Mouse (Mus musculus) stomach, embryonic 14.5 days (tissue): ENCODE measurements around the gene C130050O18Rik. TPM values are rescaled to one million over a fixed set of nuclear protein-coding genes. Genes with fewer than 3 reads are reported as not detected.

Experiments used
- ATAC-seq: fragments of 200-750 bp; cut with Nextera tagmentation; 2 replicates; pipeline ENCODE4 v1.8.0; 2017; ENCODE audit warnings: low read depth, moderate TSS enrichment; ENCODE audit not compliant: insufficient number of reproducible peaks, insufficient read depth, low FRiP score
- H3K27ac ChIP-seq: fragments of 300-500 bp; sonication (generic); 2 replicates; pipeline ENCODE4 v1.5.1; 2014; ENCODE audit warnings: mild to moderate bottlenecking, low read length, moderate library complexity, mixed read lengths
- H3K27me3 ChIP-seq: fragments of 300-500 bp; sonication (generic); 2 replicates; pipeline ENCODE4 v1.6.1; 2014; ENCODE audit warnings: low read length, control low read depth, mixed read lengths; ENCODE audit not compliant: control insufficient read depth, insufficient read depth
- H3K36me3 ChIP-seq: fragments of 300-500 bp; sonication (generic); 2 replicates; pipeline ENCODE4 v1.6.1; 2014; ENCODE audit warnings: mild to moderate bottlenecking, control low read depth, low read length, moderate library complexity, mixed read lengths; ENCODE audit not compliant: control insufficient read depth, insufficient read depth
- H3K4me1 ChIP-seq: fragments of 300-500 bp; sonication (generic); 2 replicates; pipeline ENCODE4 v1.6.1; 2014; ENCODE audit warnings: low read length, control low read depth, mixed read lengths; ENCODE audit not compliant: control insufficient read depth, insufficient read depth
- H3K4me2 ChIP-seq: fragments of 300-500 bp; sonication (generic); replicated peaks from 2 replicates; pipeline ENCODE4 v1.6.1; 2014; ENCODE audit warnings: low read depth, low read length, control low read depth
- H3K4me3 ChIP-seq: fragments of 300-500 bp; sonication (generic); 2 replicates; pipeline ENCODE4 v1.5.1; 2014; ENCODE audit warnings: low read depth, low read length, control low read depth
- H3K9ac ChIP-seq: fragments of 300-500 bp; sonication (generic); replicated peaks from 2 replicates; pipeline ENCODE4 v1.6.1; 2014; ENCODE audit warnings: low read depth, mild to moderate bottlenecking, control low read depth, low read length, moderate library complexity, mixed read lengths
- H3K9me3 ChIP-seq: fragments of 300-500 bp; sonication (generic); 2 replicates; pipeline ENCODE4 v1.6.1; 2016; ENCODE audit warnings: low read depth, low read length, control low read depth; ENCODE audit not compliant: control insufficient read depth
- WGBS: fragments of 180-500 bp; shearing (Covaris S2); extraction: QIAGEN DNeasy Blood & Tissue Kit; methylation state at CpG from one replicate; pipeline ENCODE4 v1.1.7; 2014; 5-methylcytosine and 5-hydroxymethylcytosine counted together
- polyA plus RNA-seq: library from polyadenylated mRNA; unstranded; fragments of >200 nt; fragmentation: Nextera tagmentation; extraction: Ambion mirVana; gene quantifications from 2 replicates; pipeline ENCODE4 v1.2.1, GENCODE M21; 2014

Gene C130050O18Rik
- polyA plus RNA-seq, 1 experiment from 2014 or later = 0.48 TPM

GRCm38 (mm10) chr5:139433842-139434568, 28.9 kb downstream of the C130050O18Rik start:
- H3K9ac ChIP-seq = no peak overlapping the region
- peaks cover 3% of the 10 kb centered on the region; the same call in 1 of the 2 replicates for H3K4me1 ChIP-seq
- no peak overlapping the region for H3K4me3 ChIP-seq
- WGBS = 78% methylated on average over 9 of the region's 9 CpGs
- H3K4me2 ChIP-seq = no peak overlapping the region
- H3K27ac ChIP-seq = no peak overlapping the region
- ATAC-seq = no peak
- no peaks in the 10 kb centered on the region for H3K27me3 ChIP-seq
- no peaks in the 10 kb centered on the region for H3K36me3 ChIP-seq
- no peaks in the 10 kb centered on the region for H3K9me3 ChIP-seq

- no peak overlapping the region for H3K4me3 ChIP-seq
- no peaks in the 10 kb centered on the region; the same call in 1 of the 2 replicates for H3K4me1 ChIP-seq
- H3K4me2 ChIP-seq = no peak overlapping the region
- no peak overlapping the region for H3K9ac ChIP-seq
- no peaks in the 10 kb centered on the region for H3K36me3 ChIP-seq
- ATAC-seq = no peak
- no peaks in the 10 kb centered on the region for H3K9me3 ChIP-seq
- 35% methylated on average over 8 of the region's 8 CpGs for WGBS
- no peaks in the 10 kb centered on the region for H3K27me3 ChIP-seq
- H3K27ac ChIP-seq = no peak overlapping the region
Measured at GRCm38 (mm10) chr5:139434940-139435339, 29.9 kb downstream of the C130050O18Rik start.

GRCm38 (mm10) chr5:139437769-139438168, 32.7 kb downstream of the C130050O18Rik start:
- no peaks in the 10 kb centered on the region for H3K36me3 ChIP-seq
- H3K9ac ChIP-seq = no peak overlapping the region
- no peak overlapping the region for H3K4me3 ChIP-seq
- no peaks in the 10 kb centered on the region for H3K27me3 ChIP-seq
- 85% methylated on average over 4 of the region's 4 CpGs for WGBS
- H3K4me1 ChIP-seq = no peaks in the 10 kb centered on the region
- H3K4me2 ChIP-seq = no peak overlapping the region
- H3K9me3 ChIP-seq = no peaks in the 10 kb centered on the region
- no peak for ATAC-seq
- no peak overlapping the region for H3K27ac ChIP-seq

- H3K27ac ChIP-seq = no peak overlapping the region
- no peak overlapping the region for H3K9ac ChIP-seq
- no peak overlapping the region for H3K4me3 ChIP-seq
- WGBS = 87% methylated on average over 12 of the region's 12 CpGs
- H3K4me1 ChIP-seq = no peaks in the 10 kb centered on the region
- ATAC-seq = no peak
- no peak overlapping the region for H3K4me2 ChIP-seq
- no peaks in the 10 kb centered on the region for H3K27me3 ChIP-seq
- H3K36me3 ChIP-seq = no peaks in the 10 kb centered on the region
- H3K9me3 ChIP-seq = no peaks in the 10 kb centered on the region
Measured at GRCm38 (mm10) chr5:139438440-139438839, 33.4 kb downstream of the C130050O18Rik start.

- 87% methylated on average over 5 of the region's 5 CpGs for WGBS
- no peak for ATAC-seq
- Histone ChIP-seq H3K27me3 (no peaks in the 10 kb centered on the region), H3K4me3 (no peak overlapping the region), H3K4me2 (no peak overlapping the region), H3K9ac (no peak overlapping the region), H3K36me3 (no peaks in the 10 kb centered on the region), H3K27ac (no peak overlapping the region), H3K9me3 (no peaks in the 10 kb centered on the region), H3K4me1 (no peaks in the 10 kb centered on the region)
Measured at GRCm38 (mm10) chr5:139440451-139440850, 35.4 kb downstream of the C130050O18Rik start.

- Histone ChIP-seq H3K27me3 (no peaks in the 10 kb centered on the region), H3K36me3 (no peaks in the 10 kb centered on the region), H3K4me2 (no peak overlapping the region), H3K4me3 (no peak overlapping the region), H3K27ac (no peak overlapping the region), H3K9ac (no peak overlapping the region), H3K4me1 (no peaks in the 10 kb centered on the region; the same call in 1 of the 2 replicates), H3K9me3 (no peaks in the 10 kb centered on the region)
- no peak for ATAC-seq
- 95% methylated on average over 11 of the region's 11 CpGs for WGBS
Measured at GRCm38 (mm10) chr5:139440926-139441725, 36.0 kb downstream of the C130050O18Rik start.

GRCm38 (mm10) chr5:139441726-139442018, 36.6 kb downstream of the C130050O18Rik start:
- WGBS = 93% methylated on average over 2 of the region's 2 CpGs
- no peaks in the 10 kb centered on the region for H3K36me3 ChIP-seq
- H3K9ac ChIP-seq = no peak overlapping the region
- H3K4me3 ChIP-seq = no peak overlapping the region
- H3K9me3 ChIP-seq = no peaks in the 10 kb centered on the region
- H3K4me2 ChIP-seq = no peak overlapping the region
- ATAC-seq = no peak
- no peaks in the 10 kb centered on the region; the same call in 1 of the 2 replicates for H3K4me1 ChIP-seq
- H3K27ac ChIP-seq = no peak overlapping the region
- no peaks in the 10 kb centered on the region for H3K27me3 ChIP-seq

GRCm38 (mm10) chr5:139442428-139442827, 37.3 kb downstream of the C130050O18Rik start:
- Histone ChIP-seq H3K4me1 (no peaks in the 10 kb centered on the region; the same call in 1 of the 2 replicates), H3K9me3 (no peaks in the 10 kb centered on the region), H3K27ac (no peak overlapping the region), H3K27me3 (no peaks in the 10 kb centered on the region), H3K9ac (no peak overlapping the region), H3K4me3 (no peak overlapping the region), H3K36me3 (no peaks in the 10 kb centered on the region), H3K4me2 (no peak overlapping the region)
- WGBS = 66% methylated on average over 12 of the region's 12 CpGs
- ATAC-seq = no peak
